Mouse (Mus musculus) kidney, embryonic 14.5 days (tissue): Measurements from ENCODE around the gene Afap1. TPM values are rescaled to one million over a fixed set of nuclear protein-coding genes. Genes with fewer than 3 reads are reported as not detected.

Source experiments
- ATAC-seq: fragments of 200-750 bp; cut with Nextera tagmentation; 2 replicates; pipeline ENCODE4 v1.8.0; 2017; ENCODE audit warnings: moderate number of reproducible peaks, mild to moderate bottlenecking, moderate TSS enrichment, moderate library complexity; ENCODE audit not compliant: low FRiP score, low TSS enrichment
- H3K27ac ChIP-seq: fragments of 300-500 bp; sonication (generic); 2 replicates; pipeline ENCODE4 v1.5.1; 2014; ENCODE audit warnings: low read depth, mild to moderate bottlenecking, low read length, moderate library complexity, mixed read lengths
- H3K27me3 ChIP-seq: fragments of 300-500 bp; sonication (generic); 2 replicates; pipeline ENCODE4 v1.6.1; 2014; ENCODE audit warnings: mild to moderate bottlenecking, low read length; ENCODE audit not compliant: control insufficient read depth, insufficient read depth
- H3K36me3 ChIP-seq: fragments of 300-500 bp; sonication (generic); 2 replicates; pipeline ENCODE4 v1.6.1; 2014; ENCODE audit warnings: low read length, mixed read lengths; ENCODE audit not compliant: control insufficient read depth, insufficient read depth
- H3K4me1 ChIP-seq: fragments of 300-500 bp; sonication (generic); 2 replicates; pipeline ENCODE4 v1.6.1; 2014; ENCODE audit warnings: low read length, mixed read lengths; ENCODE audit not compliant: control insufficient read depth, insufficient read depth
- H3K4me2 ChIP-seq: fragments of 300-500 bp; sonication (generic); replicated peaks from 2 replicates; pipeline ENCODE4 v1.6.1; 2014; ENCODE audit warnings: low read depth, mild to moderate bottlenecking, low read length
- H3K4me3 ChIP-seq: fragments of 300-500 bp; sonication (generic); 2 replicates; pipeline ENCODE4 v1.5.1; 2014; ENCODE audit warnings: mild to moderate bottlenecking, low read length
- H3K9ac ChIP-seq: fragments of 300-500 bp; sonication (generic); 2 replicates; pipeline ENCODE4 v1.6.1; 2014; ENCODE audit warnings: low read depth, mild to moderate bottlenecking, low read length, moderate library complexity
- H3K9me3 ChIP-seq: fragments of 300-500 bp; sonication (generic); 2 replicates; pipeline ENCODE4 v1.6.1; 2016; ENCODE audit warnings: low read length; ENCODE audit not compliant: control insufficient read depth
- WGBS: fragments of 180-500 bp; shearing (Covaris S2); extraction: QIAGEN DNeasy Blood & Tissue Kit; methylation state at CpG from one replicate; pipeline ENCODE4 v1.1.7; 2014; 5-methylcytosine and 5-hydroxymethylcytosine counted together
- polyA plus RNA-seq: library from polyadenylated mRNA; unstranded; fragments of >200 nt; fragmentation: Nextera tagmentation; extraction: Ambion mirVana; gene quantifications from 2 replicates; pipeline ENCODE4 v1.2.1, GENCODE M21; 2014

The Afap1 gene
- polyA plus RNA-seq, 1 experiment from 2014 or later: 23.6 TPM

DNA sequence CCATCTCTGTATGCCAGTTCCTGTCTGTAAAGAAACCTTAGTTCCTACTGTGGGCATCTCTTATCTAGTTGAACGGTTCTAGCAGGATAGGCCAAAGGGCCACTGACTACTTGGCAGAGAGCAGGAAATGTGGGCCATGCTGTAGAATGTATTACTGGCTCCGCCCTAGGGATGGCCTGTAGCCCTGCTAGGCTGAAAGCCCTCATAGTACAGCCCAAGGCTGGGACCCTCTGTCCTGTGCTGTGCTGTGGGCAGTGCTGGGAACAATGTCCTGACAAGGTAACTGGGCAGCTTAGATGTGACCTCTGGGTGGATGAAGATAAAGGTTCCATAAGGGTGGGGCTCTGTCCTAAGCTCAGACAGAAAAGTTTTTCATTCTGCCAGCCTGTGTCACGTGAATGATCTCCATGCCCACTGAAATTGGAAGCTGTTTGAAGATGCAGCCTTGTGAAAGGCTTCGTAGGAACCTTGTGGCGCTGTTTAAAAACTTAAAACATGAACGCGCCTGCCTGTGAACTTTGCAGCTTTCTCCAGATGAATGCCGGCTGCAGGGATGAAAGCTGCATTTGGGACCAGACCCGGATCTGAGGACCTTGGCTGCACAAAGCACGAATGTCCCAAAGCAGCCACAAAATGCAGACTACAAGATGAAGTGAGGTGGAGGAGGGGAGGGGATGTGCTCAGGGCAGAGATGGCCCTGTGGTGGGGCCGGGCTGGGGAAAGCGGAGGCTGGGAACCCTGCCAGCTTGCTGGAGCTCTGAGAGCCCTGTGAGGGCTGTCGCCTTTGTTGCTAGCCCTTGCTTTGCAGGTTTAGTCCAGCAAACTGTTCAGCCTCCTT is 147.5 kb downstream of the Afap1 start:
- ATAC-seq: peak; percentile 44; the same call in 1 of the 2 replicates
- 69% methylated on average over 13 of the region's 13 CpGs for WGBS
- H3K27me3 ChIP-seq: no peaks in the 10 kb centered on the region
- no peaks in the 10 kb centered on the region for H3K9me3 ChIP-seq
- no peak overlapping the region for H3K9ac ChIP-seq
- no peak overlapping the region for H3K27ac ChIP-seq
- no peaks in the 10 kb centered on the region for H3K36me3 ChIP-seq
- H3K4me2 ChIP-seq: no peak overlapping the region
- no peaks in the 10 kb centered on the region for H3K4me1 ChIP-seq
- H3K4me3 ChIP-seq: no peak overlapping the region

DNA sequence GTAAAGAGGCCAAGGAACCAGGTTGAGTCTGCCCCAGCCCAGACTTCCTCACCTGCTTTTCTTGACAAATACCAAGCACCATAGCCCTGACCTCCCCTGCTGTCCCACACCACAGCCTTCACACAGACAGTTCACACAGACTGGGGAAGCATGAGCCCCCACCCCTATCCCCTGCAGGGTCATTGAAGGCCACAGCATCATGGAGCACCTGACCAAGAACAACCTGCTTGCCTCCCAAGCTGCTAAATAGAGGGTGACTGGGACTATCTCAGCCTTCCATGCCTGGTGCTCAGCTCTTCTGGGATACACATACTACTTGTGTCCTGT is 148.1 kb downstream of the Afap1 start:
- Histone ChIP-seq H3K9me3 (no peaks in the 10 kb centered on the region), H3K4me2 (no peak overlapping the region), H3K27me3 (no peaks in the 10 kb centered on the region), H3K9ac (no peak overlapping the region), H3K4me3 (no peak overlapping the region), H3K4me1 (no peaks in the 10 kb centered on the region), H3K27ac (no peak overlapping the region), H3K36me3 (no peaks in the 10 kb centered on the region)
- peak; percentile 33; the same call in 1 of the 2 replicates for ATAC-seq

DNA sequence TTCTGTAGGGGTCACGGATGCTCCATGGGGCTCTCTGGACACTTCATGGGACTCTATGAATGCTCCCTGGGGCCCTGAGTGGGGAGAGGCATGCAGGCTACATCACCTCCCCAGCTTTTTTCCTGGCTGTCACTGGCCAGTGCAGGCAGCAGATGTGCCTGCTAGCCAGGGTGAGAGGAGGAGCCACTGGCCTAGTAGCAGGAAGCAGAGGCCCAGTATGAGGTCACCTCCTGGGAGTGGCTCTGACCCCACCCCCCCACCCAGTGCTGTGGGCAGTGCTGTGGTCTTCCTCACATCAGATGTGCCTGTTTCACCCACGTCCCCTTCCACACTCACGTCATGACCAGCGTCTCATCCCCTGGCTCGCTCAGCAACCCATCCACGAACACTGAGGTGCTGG is 148.6 kb downstream of the Afap1 start:
- 91% methylated on average over 6 of the region's 6 CpGs for WGBS
- no peak overlapping the region for H3K4me2 ChIP-seq
- H3K9me3 ChIP-seq: no peaks in the 10 kb centered on the region
- no peaks in the 10 kb centered on the region for H3K36me3 ChIP-seq
- H3K27me3 ChIP-seq: no peaks in the 10 kb centered on the region
- H3K4me1 ChIP-seq: no peaks in the 10 kb centered on the region
- no peak overlapping the region for H3K27ac ChIP-seq
- H3K4me3 ChIP-seq: no peak overlapping the region
- no peak overlapping the region for H3K9ac ChIP-seq
- ATAC-seq: peak; percentile 43; the same call in 1 of the 2 replicates

DNA sequence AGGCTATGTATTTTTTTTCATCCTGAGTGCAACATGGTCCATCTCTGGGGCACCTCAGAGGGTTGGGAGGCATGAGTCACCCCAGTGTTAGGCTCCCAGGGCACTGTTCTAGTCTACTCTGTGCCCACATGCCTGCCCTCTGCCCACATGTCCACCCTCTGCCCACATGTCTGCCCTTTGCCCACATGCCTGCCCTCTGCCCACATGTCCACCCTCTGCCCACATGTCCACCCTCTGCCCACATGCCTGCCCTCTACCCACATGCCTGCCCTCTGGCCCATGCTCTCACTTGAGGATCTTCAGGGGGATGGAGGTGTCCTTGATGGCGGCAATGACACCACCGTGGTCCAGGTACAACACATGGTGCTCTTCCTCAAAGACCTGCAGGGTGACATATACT is 150.0 kb downstream of the Afap1 start:
- H3K9ac ChIP-seq: no peak overlapping the region
- H3K4me3 ChIP-seq: no peak overlapping the region
- H3K4me2 ChIP-seq: no peak overlapping the region
- H3K9me3 ChIP-seq: no peaks in the 10 kb centered on the region
- no peaks in the 10 kb centered on the region for H3K36me3 ChIP-seq
- no peaks in the 10 kb centered on the region for H3K4me1 ChIP-seq
- WGBS: 96% methylated on average over 2 of the region's 2 CpGs
- H3K27me3 ChIP-seq: no peaks in the 10 kb centered on the region
- no peak for ATAC-seq
- no peak overlapping the region for H3K27ac ChIP-seq

Other genes with a start within 250 kb of the Afap1 start
- 7.0 and 8.6 TPM in 2 replicates for gene Htra3, start 213.5 kb upstream of the Afap1 start, polyA plus RNA-seq
- gene Sh3tc1, start 153.3 kb upstream of the Afap1 start, polyA plus RNA-seq: 4.2 and 11.3 TPM in 2 replicates
- 0.30 and 2.5 TPM in 2 replicates for gene Ablim2, start 135.4 kb upstream of the Afap1 start, polyA plus RNA-seq